Mouse (Mus musculus) ES-Bruce4 (cell line): ENCODE data around the gene Dhrs1.

ENCODE experiments used
- CTCF ChIP-seq: IDR thresholded peaks from one replicate; pipeline ENCODE4 v1.8.1; 2011; ENCODE audit warnings: low read depth, low read length
- EP300 ChIP-seq: IDR thresholded peaks from 2 replicates; pipeline ENCODE4 v1.6.1; 2011; ENCODE audit warnings: low read depth, low read length; ENCODE audit not compliant: insufficient read depth
- POLR2A ChIP-seq: IDR thresholded peaks from one replicate; pipeline ENCODE4 v1.8.1; 2011; ENCODE audit warnings: low read length; ENCODE audit not compliant: insufficient read depth

GRCm38 (mm10) chr14:55743711-55744110 is 1.8 kb downstream of the Dhrs1 start:
- TF ChIP-seq CTCF (peak; percentile 97), EP300 (no peak), POLR2A (no peak)
